Mouse (Mus musculus) kidney, embryonic 16.5 days (tissue): ENCODE measurements around the gene Arap1. TPM values are rescaled to one million over a fixed set of nuclear protein-coding genes. Genes with fewer than 3 reads are reported as not detected.

ENCODE experiments used
- ATAC-seq: fragments of 200-750 bp; cut with Nextera tagmentation; 2 replicates; pipeline ENCODE4 v1.8.0; 2017; ENCODE audit warnings: moderate TSS enrichment; ENCODE audit not compliant: low FRiP score, low TSS enrichment
- H3K27ac ChIP-seq: fragments of 300-500 bp; sonication (generic); 2 replicates; pipeline ENCODE4 v1.5.1; 2014; ENCODE audit warnings: low read length
- H3K27me3 ChIP-seq: fragments of 300-500 bp; sonication (generic); 2 replicates; pipeline ENCODE4 v1.6.1; 2014; ENCODE audit warnings: low read length, control low read depth, mixed read lengths; ENCODE audit not compliant: insufficient read depth
- H3K36me3 ChIP-seq: fragments of 300-500 bp; sonication (generic); 2 replicates; pipeline ENCODE4 v1.6.1; 2014; ENCODE audit warnings: low read length, control low read depth, mixed read lengths; ENCODE audit not compliant: insufficient read depth
- H3K4me1 ChIP-seq: fragments of 300-500 bp; sonication (generic); 2 replicates; pipeline ENCODE4 v1.6.1; 2014; ENCODE audit warnings: low read length, control low read depth, mixed read lengths; ENCODE audit not compliant: insufficient read depth
- H3K4me2 ChIP-seq: fragments of 300-500 bp; sonication (generic); replicated peaks from 2 replicates; pipeline ENCODE4 v1.6.1; 2014; ENCODE audit warnings: low read depth, low read length
- H3K4me3 ChIP-seq: fragments of 300-500 bp; sonication (generic); 2 replicates; pipeline ENCODE4 v1.5.1; 2014; ENCODE audit warnings: mild to moderate bottlenecking, low read length
- H3K9ac ChIP-seq: fragments of 300-500 bp; sonication (generic); replicated peaks from 2 replicates; pipeline ENCODE4 v1.6.1; 2014; ENCODE audit warnings: low read length
- H3K9me3 ChIP-seq: fragments of 300-500 bp; sonication (generic); 2 replicates; pipeline ENCODE4 v1.6.1; 2016; ENCODE audit warnings: low read length, control low read depth
- WGBS: fragments of 180-500 bp; shearing (Covaris S2); extraction: QIAGEN DNeasy Blood & Tissue Kit; methylation state at CpG from one replicate; pipeline ENCODE4 v1.1.7; 2014; 5-methylcytosine and 5-hydroxymethylcytosine counted together
- polyA plus RNA-seq: library from polyadenylated mRNA; unstranded; fragments of >200 nt; fragmentation: Nextera tagmentation; extraction: Ambion mirVana; gene quantifications from 2 replicates; pipeline ENCODE4 v1.2.1, GENCODE M21; 2015

The Arap1 gene
- polyA plus RNA-seq, 1 experiment from 2014 or later = 106 TPM

- ATAC-seq = no peak
- no peaks in the 10 kb centered on the region for H3K4me1 ChIP-seq
- WGBS = 65% methylated on average over 10 of the region's 10 CpGs
Measured at GRCm38 (mm10) chr7:101443093-101443492, 95.2 kb downstream of the Arap1 start.

GRCm38 (mm10) chr7:101444211-101444610 lies 96.3 kb downstream of the Arap1 start:
- Histone ChIP-seq H3K9ac (no peak overlapping the region), H3K27ac (no peak overlapping the region), H3K4me3 (no peak overlapping the region), H3K36me3 (no peaks in the 10 kb centered on the region), H3K4me1 (no peaks in the 10 kb centered on the region), H3K27me3 (no peaks in the 10 kb centered on the region), H3K4me2 (no peak overlapping the region), H3K9me3 (no peaks in the 10 kb centered on the region)
- no peak for ATAC-seq
- WGBS = 61% methylated on average over 4 of the region's 4 CpGs

More at GRCm38 (mm10) chr7:101443093-101443492, 95.2 kb downstream of the Arap1 start:
- Histone ChIP-seq H3K9ac (no peak overlapping the region), H3K36me3 (no peaks in the 10 kb centered on the region), H3K4me3 (no peak overlapping the region), H3K27me3 (no peaks in the 10 kb centered on the region), H3K4me2 (no peak overlapping the region), H3K9me3 (no peaks in the 10 kb centered on the region), H3K27ac (no peak overlapping the region)

DNA sequence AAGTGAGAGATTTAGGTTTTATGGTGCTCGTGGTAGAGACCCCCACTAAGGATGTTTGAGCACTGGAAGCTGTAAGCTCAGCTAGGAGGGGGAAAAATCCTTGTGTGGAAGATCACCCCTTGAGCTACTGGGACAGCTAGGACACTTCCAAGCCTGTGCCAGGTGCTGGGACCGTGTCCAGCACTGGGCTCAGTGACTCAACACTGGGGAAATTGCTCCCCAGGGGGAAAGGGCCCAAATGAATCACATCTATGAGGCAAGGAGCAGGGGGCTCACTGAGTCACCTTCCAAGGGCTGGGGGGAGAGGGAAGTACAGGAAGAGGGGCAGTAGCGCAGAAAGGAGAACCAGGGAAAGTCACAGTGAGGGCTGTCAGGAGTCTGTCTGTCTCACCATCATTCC lies 102.0 kb downstream of the Arap1 start:
- Histone ChIP-seq H3K4me1 (0 out of 2 replicates have a peak, but pooled peaks cover 4% of the 10 kb centered on the region), H3K27me3 (peaks cover 9% of the 10 kb centered on the region), H3K9ac (no peak overlapping the region), H3K36me3 (no peaks in the 10 kb centered on the region), H3K27ac (no peak overlapping the region), H3K9me3 (no peaks in the 10 kb centered on the region), H3K4me2 (no peak overlapping the region), H3K4me3 (no peak overlapping the region)
- WGBS = 30% methylated on average over 3 of the region's 3 CpGs
- ATAC-seq = no peak

DNA sequence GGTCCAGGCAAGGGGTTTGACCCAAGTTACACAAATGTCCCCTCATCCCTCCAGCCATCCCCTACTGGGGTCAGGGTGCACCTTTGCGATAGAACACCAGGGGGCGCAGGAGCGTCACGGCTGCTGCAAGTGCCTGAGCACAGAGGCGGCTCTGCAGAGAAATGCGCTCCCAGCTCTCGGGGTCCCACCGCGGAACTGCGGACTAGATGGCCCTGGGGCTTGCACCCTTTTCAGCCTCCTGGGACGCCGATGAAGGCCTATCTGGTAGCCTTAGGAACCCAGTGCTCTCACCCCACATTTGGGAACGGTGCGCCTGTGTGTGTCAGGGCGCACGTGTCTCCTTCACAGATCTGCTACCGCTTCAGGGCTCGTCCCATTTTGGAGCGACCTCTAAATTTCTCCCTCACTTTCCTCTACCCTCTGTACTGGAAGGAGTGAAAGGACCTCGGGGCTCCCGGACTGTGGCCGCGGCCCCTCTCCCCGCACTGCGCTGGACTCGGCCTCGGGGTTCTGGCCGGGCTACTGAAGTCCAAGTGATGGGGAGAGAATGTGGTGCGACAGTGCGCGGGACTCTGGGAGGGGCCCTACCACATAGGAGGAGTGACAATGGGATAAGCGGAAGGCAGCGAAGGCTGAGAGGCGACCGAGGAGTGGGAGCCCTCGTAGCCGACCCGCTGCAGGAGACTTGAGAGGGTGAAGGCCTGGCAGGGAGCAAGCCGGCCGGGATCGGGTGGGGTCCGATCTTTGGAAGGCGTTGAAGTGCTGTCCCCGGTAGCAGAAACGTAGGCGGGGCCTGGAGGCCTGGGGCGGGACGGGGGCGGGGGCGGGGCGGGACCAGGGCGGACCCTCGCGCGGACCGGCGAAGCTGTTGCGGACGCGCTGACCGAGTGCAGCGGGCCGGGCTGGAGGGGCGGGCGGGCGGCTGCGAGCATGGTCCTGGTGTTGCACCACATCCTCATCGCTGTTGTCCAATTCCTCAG lies 102.8 kb downstream of the Arap1 start:
- H3K27ac ChIP-seq = no peak overlapping the region

GRCm38 (mm10) chr7:101452669-101453068 lies 104.8 kb downstream of the Arap1 start:
- H3K4me2 ChIP-seq = peak overlapping the region; percentile 99
- peak overlapping the region; percentile 55; the same call in 1 of the 2 replicates for H3K9ac ChIP-seq
- no peak overlapping the region for H3K27ac ChIP-seq
- H3K9me3 ChIP-seq = no peaks in the 10 kb centered on the region
- peak overlapping the region; percentile 59 for H3K4me3 ChIP-seq
- no peak for ATAC-seq
- peaks cover 9% of the 10 kb centered on the region for H3K27me3 ChIP-seq
- H3K4me1 ChIP-seq = 0 out of 2 replicates have a peak, but pooled peaks cover 7% of the 10 kb centered on the region
- WGBS = 84% methylated on average over 3 of the region's 3 CpGs
- no peaks in the 10 kb centered on the region for H3K36me3 ChIP-seq

More for the DNA sequence above, 102.8 kb downstream of the Arap1 start:
- Histone ChIP-seq H3K4me1 (0 out of 2 replicates have a peak, but pooled peaks cover 4% of the 10 kb centered on the region), H3K4me3 (peak overlapping the region; percentile 59), H3K27me3 (peaks cover 9% of the 10 kb centered on the region), H3K9me3 (no peaks in the 10 kb centered on the region), H3K4me2 (peak overlapping the region; percentile 99), H3K9ac (peak overlapping the region; percentile 56; the same call in 1 of the 2 replicates), H3K36me3 (no peaks in the 10 kb centered on the region)
- WGBS = under 1% methylated on average over 57 of the region's 68 CpGs
- ATAC-seq = peak; percentile 85

GRCm38 (mm10) chr7:101453296-101453695 lies 105.4 kb downstream of the Arap1 start:
- Histone ChIP-seq H3K27ac (no peak overlapping the region; the same call in 1 of the 2 replicates), H3K27me3 (peaks cover 9% of the 10 kb centered on the region), H3K9me3 (no peaks in the 10 kb centered on the region), H3K4me3 (peak overlapping the region; percentile 59), H3K36me3 (no peaks in the 10 kb centered on the region), H3K9ac (no peak overlapping the region), H3K4me2 (peak overlapping the region; percentile 99), H3K4me1 (0 out of 2 replicates have a peak, but pooled peaks cover 9% of the 10 kb centered on the region)
- 77% methylated on average over 3 of the region's 3 CpGs for WGBS
- ATAC-seq = no peak

DNA sequence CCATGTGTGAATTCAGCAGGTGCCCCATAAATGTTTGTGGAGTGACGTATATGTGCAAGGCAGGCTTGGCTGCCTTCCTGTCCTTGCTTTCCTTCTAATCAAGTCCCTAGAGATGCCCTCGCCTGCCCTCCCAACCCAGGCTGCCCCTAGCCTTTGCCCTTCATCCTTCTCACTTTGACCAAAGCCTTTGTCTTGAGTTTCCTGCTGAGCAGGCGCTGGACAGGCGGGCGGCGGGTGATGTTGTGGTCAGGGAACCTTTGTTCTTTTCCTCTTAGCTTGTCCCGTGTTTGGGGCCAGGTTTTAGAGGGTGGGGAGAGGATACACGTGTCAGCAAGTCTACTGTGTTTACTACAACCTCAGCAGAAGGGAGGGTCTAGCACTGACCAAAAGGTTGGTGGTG lies 105.9 kb downstream of the Arap1 start:
- Histone ChIP-seq H3K27me3 (peaks cover 9% of the 10 kb centered on the region), H3K4me3 (no peak overlapping the region), H3K9ac (no peak overlapping the region), H3K27ac (no peak overlapping the region), H3K4me2 (peak overlapping the region; percentile 22; the same call in 1 of the 2 replicates), H3K4me1 (peaks cover 13% of the 10 kb centered on the region; the same call in 1 of the 2 replicates), H3K9me3 (no peaks in the 10 kb centered on the region), H3K36me3 (no peaks in the 10 kb centered on the region)
- ATAC-seq = no peak
- 47% methylated on average over 8 of the region's 8 CpGs for WGBS

DNA sequence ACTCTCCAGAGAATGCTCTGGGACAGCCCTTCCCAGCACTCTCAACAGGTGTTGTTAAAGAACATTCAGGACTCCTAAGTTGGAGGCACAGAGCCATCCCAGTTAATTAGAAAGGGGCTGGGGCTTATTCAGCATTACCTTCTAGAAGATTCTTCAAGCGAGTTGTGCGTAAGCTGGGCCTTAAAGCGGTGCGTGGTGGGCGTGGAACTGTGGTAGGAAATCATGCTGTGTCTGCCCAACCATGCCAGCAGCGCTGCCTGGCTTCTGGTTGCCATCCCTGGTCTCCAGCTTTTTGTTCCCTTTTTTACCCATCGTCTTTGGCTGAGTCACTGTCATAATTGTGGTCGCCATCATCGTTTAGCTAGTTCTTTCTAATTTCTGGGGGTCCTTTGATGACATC lies 106.6 kb downstream of the Arap1 start:
- Histone ChIP-seq H3K9ac (no peak overlapping the region), H3K4me3 (no peak overlapping the region), H3K4me1 (peaks cover 16% of the 10 kb centered on the region; the same call in 1 of the 2 replicates), H3K4me2 (peak overlapping the region; percentile 22; the same call in 1 of the 2 replicates), H3K27me3 (peaks cover 9% of the 10 kb centered on the region), H3K9me3 (no peaks in the 10 kb centered on the region), H3K36me3 (no peaks in the 10 kb centered on the region), H3K27ac (no peak overlapping the region)
- 85% methylated on average over 9 of the region's 9 CpGs for WGBS
- ATAC-seq = no peak

DNA sequence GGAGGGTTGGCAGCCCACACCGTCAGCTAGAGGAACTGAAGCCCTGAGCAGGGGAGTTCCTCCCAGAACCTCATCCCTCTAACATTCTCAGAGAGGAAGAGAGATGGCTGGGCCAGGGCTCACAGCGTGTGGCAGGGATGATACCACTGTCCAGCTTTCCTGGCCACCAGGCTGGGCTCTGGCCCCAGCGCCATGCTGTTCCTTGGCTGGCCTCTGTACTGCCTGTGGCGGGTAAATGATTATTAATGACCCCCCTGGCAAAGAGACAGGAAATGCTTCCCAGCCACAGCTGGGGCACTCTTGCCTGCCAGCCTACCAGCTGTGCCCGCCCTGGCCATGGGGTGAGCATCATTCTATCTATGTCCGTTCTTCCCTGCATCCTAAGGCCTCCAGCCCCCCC lies 107.3 kb downstream of the Arap1 start:
- WGBS = 68% methylated on average over 6 of the region's 6 CpGs
- H3K9ac ChIP-seq = no peak overlapping the region
- H3K4me2 ChIP-seq = no peak overlapping the region
- H3K36me3 ChIP-seq = no peaks in the 10 kb centered on the region
- no peak for ATAC-seq
- H3K4me1 ChIP-seq = peaks cover 20% of the 10 kb centered on the region
- H3K9me3 ChIP-seq = no peaks in the 10 kb centered on the region
- H3K27ac ChIP-seq = no peak overlapping the region
- H3K27me3 ChIP-seq = peaks cover 9% of the 10 kb centered on the region
- no peak overlapping the region for H3K4me3 ChIP-seq
